Mouse (Mus musculus) stomach, embryonic 16.5 days (tissue): Measurements from ENCODE around the gene Podn. TPM values are rescaled to one million over a fixed set of nuclear protein-coding genes. Genes with fewer than 3 reads are reported as not detected.

ENCODE experiments used
- ATAC-seq: fragments of 200-750 bp; cut with Nextera tagmentation; 2 replicates; pipeline ENCODE4 v1.8.0; 2017; ENCODE audit warnings: moderate number of reproducible peaks, moderate TSS enrichment; ENCODE audit not compliant: insufficient read depth, low FRiP score
- H3K27ac ChIP-seq: fragments of 300-500 bp; sonication (generic); 2 replicates; pipeline ENCODE4 v1.5.1; 2014; ENCODE audit warnings: low read length
- H3K27me3 ChIP-seq: fragments of 300-500 bp; sonication (generic); 2 replicates; pipeline ENCODE4 v1.6.1; 2014; ENCODE audit warnings: low read length, control low read depth, mixed read lengths; ENCODE audit not compliant: control insufficient read depth, insufficient read depth
- H3K36me3 ChIP-seq: fragments of 300-500 bp; sonication (generic); 2 replicates; pipeline ENCODE4 v1.6.1; 2014; ENCODE audit warnings: low read length; ENCODE audit not compliant: control insufficient read depth, insufficient read depth
- H3K4me1 ChIP-seq: fragments of 300-500 bp; sonication (generic); 2 replicates; pipeline ENCODE4 v1.6.1; 2014; ENCODE audit warnings: low read length, control low read depth, mixed read lengths; ENCODE audit not compliant: control insufficient read depth, insufficient read depth
- H3K4me2 ChIP-seq: fragments of 300-500 bp; sonication (generic); 2 replicates; pipeline ENCODE4 v1.6.1; 2014; ENCODE audit warnings: low read depth, low read length, mixed read lengths
- H3K4me3 ChIP-seq: fragments of 300-500 bp; sonication (generic); replicated peaks from 2 replicates; pipeline ENCODE4 v1.5.1; 2014; ENCODE audit warnings: mild to moderate bottlenecking, low read length
- H3K9ac ChIP-seq: fragments of 300-500 bp; sonication (generic); 2 replicates; pipeline ENCODE4 v1.6.1; 2014; ENCODE audit warnings: low read length
- H3K9me3 ChIP-seq: fragments of 300-500 bp; sonication (generic); replicated peaks from 2 replicates; pipeline ENCODE4 v1.6.1; 2016; ENCODE audit warnings: low read length, control low read depth; ENCODE audit not compliant: control insufficient read depth
- WGBS: fragments of 180-500 bp; shearing (Covaris S2); extraction: QIAGEN DNeasy Blood & Tissue Kit; methylation state at CpG from one replicate; pipeline ENCODE4 v1.1.7; 2014; 5-methylcytosine and 5-hydroxymethylcytosine counted together
- polyA plus RNA-seq: library from polyadenylated mRNA; unstranded; fragments of >200 nt; fragmentation: Nextera tagmentation; extraction: Ambion mirVana; gene quantifications from 2 replicates; pipeline ENCODE4 v1.2.1, GENCODE M21; 2015

The Podn gene
- polyA plus RNA-seq, 1 experiment from 2014 or later = 1.2 TPM

DNA sequence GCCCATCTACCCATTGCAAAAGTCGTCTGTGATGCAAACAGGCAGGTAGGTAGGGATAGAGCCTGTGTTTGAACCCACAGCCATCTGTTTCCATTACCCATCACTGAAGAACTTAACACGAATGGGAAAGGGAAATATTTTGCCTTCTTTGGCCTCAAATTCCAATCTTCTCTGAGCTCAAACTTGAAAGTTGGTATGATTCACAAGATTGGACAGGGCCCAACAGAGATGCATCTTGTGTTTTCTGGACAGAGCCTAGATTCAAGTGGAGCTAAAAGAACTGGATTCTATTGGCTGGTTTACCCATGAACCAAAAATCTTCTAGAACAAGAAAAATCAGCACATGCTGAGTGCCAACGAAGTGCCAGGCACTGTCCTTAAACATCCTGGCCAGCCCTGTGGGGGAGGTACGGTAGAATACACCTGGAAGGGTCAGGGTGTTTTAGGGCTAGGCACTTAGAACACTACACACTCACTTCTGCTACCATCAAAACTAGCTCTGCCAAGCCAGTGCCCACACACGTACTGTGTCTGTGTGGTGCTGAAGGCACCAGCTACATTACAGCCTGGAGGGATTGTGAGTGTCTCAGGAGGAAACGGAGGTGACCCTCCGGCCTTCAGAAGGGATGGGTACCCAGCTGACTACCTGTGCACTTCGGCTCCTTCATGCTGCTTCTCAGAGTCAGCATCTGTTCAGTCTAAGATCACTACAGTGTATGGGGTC is 63.0 kb downstream of the Podn start:
- Histone ChIP-seq H3K36me3 (no peaks in the 10 kb centered on the region), H3K4me1 (peaks cover 7% of the 10 kb centered on the region; the same call in 1 of the 2 replicates), H3K27me3 (peaks cover 24% of the 10 kb centered on the region), H3K4me3 (no peak overlapping the region), H3K9me3 (no peaks in the 10 kb centered on the region), H3K27ac (no peak overlapping the region), H3K9ac (no peak overlapping the region), H3K4me2 (no peak overlapping the region)
- no peak for ATAC-seq
- WGBS = 82% methylated on average over 8 of the region's 8 CpGs

DNA sequence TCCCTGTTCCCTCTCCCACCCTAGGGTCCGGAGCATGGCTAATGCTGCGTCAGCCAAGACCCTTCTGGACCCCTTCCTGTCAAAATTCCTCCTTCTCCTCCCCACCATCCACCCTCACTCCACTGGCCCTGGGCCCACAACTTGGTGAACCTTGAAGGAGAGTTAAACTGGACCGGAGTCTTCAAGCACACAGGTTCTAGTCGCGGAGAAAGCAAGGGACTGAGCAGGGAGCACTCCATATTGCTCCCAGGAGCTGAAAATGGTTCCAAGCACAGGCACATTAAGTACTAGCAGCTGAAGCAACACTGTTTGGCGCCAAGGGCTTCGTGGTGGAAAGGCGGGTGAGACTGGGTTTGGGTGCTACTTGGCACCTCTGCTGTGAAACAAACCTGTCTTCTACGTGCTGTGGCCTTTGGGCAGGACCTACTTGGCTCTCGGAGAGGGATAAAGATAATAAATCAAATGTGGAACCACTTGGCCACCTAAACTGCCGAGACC is 63.8 kb downstream of the Podn start:
- Histone ChIP-seq H3K4me1 (peaks cover 7% of the 10 kb centered on the region; the same call in 1 of the 2 replicates), H3K27me3 (peaks cover 24% of the 10 kb centered on the region), H3K4me2 (peak overlapping the region; percentile 100), H3K36me3 (no peaks in the 10 kb centered on the region), H3K27ac (no peak overlapping the region), H3K4me3 (peak overlapping the region; percentile 63), H3K9me3 (no peaks in the 10 kb centered on the region), H3K9ac (no peak overlapping the region; the same call in 1 of the 2 replicates)
- WGBS = 35% methylated on average over 11 of the region's 11 CpGs
- no peak for ATAC-seq

DNA sequence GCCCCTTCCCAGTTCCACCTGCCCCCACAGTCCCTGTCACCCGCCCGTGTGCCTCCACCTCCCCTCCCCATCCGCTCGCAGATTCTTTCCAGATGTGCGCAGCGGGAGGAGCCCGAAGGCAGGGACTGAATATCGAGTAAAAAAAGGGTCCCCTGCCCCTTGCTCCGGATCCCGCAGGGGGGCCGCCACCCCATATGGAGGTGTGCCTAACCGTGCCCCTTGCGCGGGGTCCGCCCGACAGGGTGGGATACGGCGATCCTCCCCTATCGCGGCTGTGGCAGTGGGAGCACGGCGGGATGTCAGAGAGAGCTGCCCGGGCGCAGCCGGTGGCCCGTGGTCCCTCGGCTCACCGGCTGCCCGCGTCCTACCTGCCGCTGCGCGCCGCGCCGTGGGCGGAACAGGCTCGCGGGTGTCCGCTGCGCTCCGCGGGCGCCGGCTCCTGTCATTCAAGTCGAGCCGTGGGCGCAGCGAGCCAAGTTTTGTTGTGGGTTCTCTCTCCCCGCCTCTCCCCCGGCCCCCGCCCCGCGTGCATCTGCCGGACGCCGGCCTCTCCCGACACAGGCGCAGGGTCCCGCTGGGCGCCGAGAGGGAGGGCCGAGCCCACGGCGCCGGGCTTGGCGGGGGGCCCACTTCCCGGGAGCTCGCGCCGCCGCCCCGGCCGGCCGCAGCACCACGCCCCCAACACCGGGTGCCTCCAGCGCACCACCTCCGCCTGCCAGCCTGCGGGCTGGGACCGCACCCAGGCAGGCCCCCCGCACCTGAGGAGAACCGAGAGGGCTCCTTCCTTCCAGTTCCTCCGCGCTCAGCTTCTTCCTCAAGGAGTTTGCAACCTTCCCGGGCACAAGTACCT is 64.5 kb downstream of the Podn start:
- peak; percentile 35; the same call in 1 of the 2 replicates for ATAC-seq
- Histone ChIP-seq H3K9me3 (no peaks in the 10 kb centered on the region), H3K36me3 (no peaks in the 10 kb centered on the region), H3K27ac (no peak overlapping the region), H3K4me3 (peak overlapping the region; percentile 63), H3K4me1 (peaks cover 7% of the 10 kb centered on the region; the same call in 1 of the 2 replicates), H3K4me2 (peak overlapping the region; percentile 100), H3K9ac (peak overlapping the region; percentile 69), H3K27me3 (peaks cover 24% of the 10 kb centered on the region)
- under 1% methylated on average over 77 of the region's 86 CpGs for WGBS

DNA sequence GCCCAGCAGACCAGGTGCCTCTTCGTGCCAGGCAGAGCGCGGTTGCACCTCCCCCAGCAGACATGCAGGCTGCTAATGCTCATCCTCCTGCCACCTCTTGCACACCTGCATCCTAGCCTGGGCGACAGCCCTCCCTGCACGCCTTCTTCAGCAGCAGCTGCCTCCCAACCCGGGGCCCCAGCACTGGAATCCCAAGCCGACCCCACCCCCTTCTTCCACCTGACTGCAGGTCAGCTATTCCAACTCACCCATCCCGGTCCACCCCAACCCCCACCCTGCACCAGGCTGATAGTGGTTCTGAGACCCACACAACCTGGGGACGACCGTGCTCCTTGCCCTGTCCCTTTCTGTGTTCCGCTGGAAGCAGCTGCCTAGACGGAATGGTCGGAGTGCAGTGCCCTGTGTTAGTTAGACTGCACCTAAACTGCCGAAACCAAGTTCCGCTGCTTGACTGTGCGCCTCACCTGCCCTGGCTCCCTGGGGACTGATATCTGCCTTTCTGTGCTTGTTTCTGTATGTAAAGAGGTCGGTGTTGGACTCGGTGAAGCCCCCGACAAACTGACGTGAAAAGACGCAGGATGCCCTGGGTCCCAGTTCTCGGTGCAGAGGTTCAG is 65.2 kb downstream of the Podn start:
- Histone ChIP-seq H3K27ac (no peak overlapping the region), H3K9ac (peak overlapping the region; percentile 69), H3K27me3 (peaks cover 26% of the 10 kb centered on the region), H3K4me2 (peak overlapping the region; percentile 100), H3K9me3 (no peaks in the 10 kb centered on the region), H3K4me1 (peaks cover 7% of the 10 kb centered on the region; the same call in 1 of the 2 replicates), H3K36me3 (no peaks in the 10 kb centered on the region), H3K4me3 (peak overlapping the region; percentile 63)
- WGBS = 10% methylated on average over 22 of the region's 22 CpGs
- ATAC-seq = no peak

DNA sequence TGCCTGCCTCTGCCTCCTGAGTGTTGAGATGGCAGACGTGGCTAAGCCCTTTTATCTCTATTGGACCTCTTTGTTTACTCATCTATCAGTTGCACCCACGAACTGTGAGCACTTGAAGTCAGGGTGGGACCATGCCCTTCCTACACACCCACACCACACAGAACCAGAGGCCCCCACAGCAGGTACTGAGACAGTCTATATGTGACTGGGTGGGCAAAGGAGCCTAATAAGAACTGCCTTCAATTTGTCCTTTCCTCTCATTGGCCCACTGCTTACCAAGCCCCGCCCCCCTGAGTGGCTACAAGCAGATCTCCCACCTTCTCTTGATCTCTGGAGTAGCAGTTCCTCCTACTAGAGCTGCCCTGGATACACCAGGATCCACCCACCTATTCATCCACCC is 70.1 kb downstream of the Podn start:
- ATAC-seq = no peak
- 36% methylated on average over 3 of the region's 3 CpGs for WGBS
- H3K4me1 ChIP-seq = 0 out of 2 replicates have a peak, but pooled peaks cover 3% of the 10 kb centered on the region
- no peak overlapping the region for H3K4me3 ChIP-seq
- peaks cover 16% of the 10 kb centered on the region for H3K27me3 ChIP-seq
- no peaks in the 10 kb centered on the region for H3K9me3 ChIP-seq
- H3K4me2 ChIP-seq = no peak overlapping the region
- H3K9ac ChIP-seq = no peak overlapping the region
- no peak overlapping the region for H3K27ac ChIP-seq
- no peaks in the 10 kb centered on the region for H3K36me3 ChIP-seq

DNA sequence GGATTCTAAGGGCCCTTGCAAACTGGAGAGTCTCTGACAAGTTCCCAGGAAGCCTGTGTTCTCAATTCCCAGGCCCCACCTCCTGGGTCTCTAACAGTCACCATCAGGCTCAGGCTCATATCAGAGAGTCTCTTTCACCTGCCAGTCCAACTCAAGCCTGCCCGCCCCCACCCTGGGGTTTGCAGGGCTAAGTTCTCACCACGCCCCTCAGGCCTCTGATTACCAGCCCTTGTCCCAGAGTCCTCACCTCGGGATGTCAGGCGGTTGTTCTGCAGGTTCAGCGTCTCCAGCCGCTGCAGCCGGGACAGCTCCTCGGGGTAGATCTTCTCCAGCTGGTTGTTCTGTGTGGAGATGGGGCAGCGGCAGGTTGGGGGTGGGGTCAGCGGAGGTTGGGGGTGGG is 71.0 kb downstream of the Podn start:
- H3K4me1 ChIP-seq = no peaks in the 10 kb centered on the region
- no peaks in the 10 kb centered on the region for H3K9me3 ChIP-seq
- no peak overlapping the region for H3K9ac ChIP-seq
- H3K4me3 ChIP-seq = no peak overlapping the region
- peak overlapping the region; percentile 14; the same call in 1 of the 2 replicates for H3K4me2 ChIP-seq
- no peaks in the 10 kb centered on the region for H3K36me3 ChIP-seq
- WGBS = 6% methylated on average over 10 of the region's 10 CpGs
- peaks cover 7% of the 10 kb centered on the region; the same call in 1 of the 2 replicates for H3K27me3 ChIP-seq
- ATAC-seq = peak; percentile 80
- no peak overlapping the region for H3K27ac ChIP-seq

DNA sequence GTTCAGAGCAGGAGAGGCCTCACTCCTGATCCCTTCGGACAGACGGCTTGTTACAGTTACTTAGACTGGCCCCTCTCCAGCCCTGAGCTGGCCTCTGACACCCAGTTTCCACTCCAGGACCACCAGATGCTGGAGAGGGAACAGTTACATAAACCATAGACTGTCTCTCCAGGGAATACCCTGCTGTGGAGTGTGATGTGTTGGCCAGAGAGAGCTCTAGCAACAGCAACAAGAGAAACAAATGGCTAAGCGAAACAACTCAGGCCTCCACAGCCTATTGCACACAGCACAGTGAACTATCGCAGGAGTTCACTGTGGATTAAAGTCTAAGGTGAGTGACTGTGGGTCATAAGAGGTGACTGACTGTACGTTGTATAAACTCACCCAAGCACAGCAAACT is 71.6 kb downstream of the Podn start:
- ATAC-seq = no peak
- H3K9me3 ChIP-seq = no peaks in the 10 kb centered on the region
- no peak overlapping the region for H3K27ac ChIP-seq
- no peak overlapping the region for H3K4me3 ChIP-seq
- H3K4me1 ChIP-seq = no peaks in the 10 kb centered on the region
- WGBS = 57% methylated on average over 5 of the region's 5 CpGs
- no peak overlapping the region for H3K4me2 ChIP-seq
- no peak overlapping the region for H3K9ac ChIP-seq
- no peaks in the 10 kb centered on the region for H3K36me3 ChIP-seq
- 0 out of 2 replicates have a peak, but pooled peaks cover 2% of the 10 kb centered on the region for H3K27me3 ChIP-seq

DNA sequence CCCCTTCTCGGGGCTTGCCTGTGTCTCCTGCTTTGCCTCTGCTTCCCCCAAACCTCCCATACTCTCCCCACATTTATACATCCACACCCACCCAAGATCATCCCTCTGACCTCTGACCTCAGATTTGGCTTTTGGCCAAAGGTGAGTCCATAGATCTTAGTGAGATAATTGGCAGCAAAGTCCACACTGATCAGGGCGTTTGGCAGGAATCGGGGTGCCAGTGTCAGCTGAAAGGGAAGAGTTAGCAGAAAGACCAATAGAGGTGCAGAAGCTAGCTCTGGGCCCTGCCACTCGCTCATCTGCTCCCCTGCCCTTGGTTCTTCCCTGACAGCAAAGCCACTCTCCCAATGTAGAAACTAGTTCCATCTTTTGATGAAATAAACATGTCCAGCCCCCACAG is 73.1 kb downstream of the Podn start:
- Histone ChIP-seq H3K4me2 (no peak overlapping the region), H3K9ac (no peak overlapping the region), H3K27ac (no peak overlapping the region), H3K9me3 (no peaks in the 10 kb centered on the region), H3K4me1 (no peaks in the 10 kb centered on the region), H3K4me3 (no peak overlapping the region), H3K36me3 (no peaks in the 10 kb centered on the region), H3K27me3 (0 out of 2 replicates have a peak, but pooled peaks cover 2% of the 10 kb centered on the region)
- 80% methylated on average over 4 of the region's 4 CpGs for WGBS
- ATAC-seq = no peak
